Mouse (Mus musculus) adipose tissue, adult 10 weeks (tissue): ENCODE results near the gene Lrrc42. TPM values are rescaled to one million over a fixed set of nuclear protein-coding genes. Genes with fewer than 3 reads are reported as not detected.

Experiments
- polyA plus RNA-seq: library from polyadenylated mRNA; stranded (reverse); fragments of 350-450 nt; fragmentation: Illumina TruSeq; extraction: RNeasy Lipid Tissue Mini Kit (QIAGEN cat#74804); gene quantifications from one replicate; pipeline ENCODE4 v1.2.3, GENCODE M21; 2014; ENCODE audit warnings: low read depth, low replicate concordance

Gene Lrrc42
- 15.2 TPM for polyA plus RNA-seq

DNA sequence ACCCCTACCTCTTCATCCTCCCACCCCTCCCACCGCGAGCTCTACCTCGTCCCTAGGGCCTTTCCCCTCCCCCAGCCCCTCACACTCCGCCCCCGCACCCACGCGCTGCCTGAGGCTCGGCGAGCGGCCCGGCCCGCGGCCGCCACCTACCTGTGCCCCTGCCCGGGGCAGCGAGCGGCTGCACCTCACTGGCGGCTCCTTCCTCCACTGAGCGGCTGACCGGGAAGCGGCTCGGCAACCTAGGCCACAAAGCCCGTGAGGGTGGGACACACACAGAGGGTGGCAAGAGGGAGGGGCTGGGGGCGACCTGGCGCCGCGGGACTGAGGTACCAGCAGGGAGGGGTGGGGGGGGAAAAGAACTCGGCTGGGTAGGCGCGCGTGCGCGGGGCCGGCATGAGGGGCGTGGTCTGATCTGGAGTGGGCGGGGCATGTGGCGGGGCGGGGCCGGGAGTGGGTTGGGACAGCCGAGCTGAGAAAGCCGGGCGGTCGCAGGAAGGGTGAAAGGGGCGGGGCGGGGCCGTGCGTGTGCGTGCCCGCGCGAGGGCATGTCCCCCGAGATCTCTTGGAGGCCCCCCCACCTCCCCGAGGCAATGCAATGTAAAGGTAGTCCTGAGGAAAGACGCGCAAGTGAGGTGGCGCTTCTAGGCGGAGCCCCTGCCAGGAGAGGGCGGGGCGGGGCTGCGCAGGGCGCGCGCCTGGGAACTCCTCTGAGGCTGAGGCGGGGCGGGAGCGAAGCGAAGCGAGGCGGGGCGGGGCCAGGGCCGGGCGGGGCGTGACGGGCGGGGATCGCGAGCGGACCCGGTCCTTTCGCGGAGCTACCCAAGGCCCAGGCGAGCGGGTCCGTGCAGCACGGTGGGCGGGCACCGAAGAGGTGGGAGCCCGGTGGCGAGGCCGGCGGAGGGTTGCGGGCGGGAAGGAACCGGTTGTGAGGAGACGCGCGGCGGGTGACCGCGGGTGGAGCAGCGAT, at the start of gene Lrrc42, which contains the start of gene Hspb11:
Gene Lrrc42 (minus strand): TSS at position 408 of the 967 bp plus-strand sequence.
Gene Hspb11 (plus strand): TSS at position 469 of the 967 bp plus-strand sequence.

GRCm38 (mm10) chr4:107208880-107209279, 44.5 kb downstream of the Lrrc42 start, which contains the start of gene Ldlrad1:
Ldlrad1 (plus strand) TSS chr4:107209180.

Other genes starting within 250 kb of the Lrrc42 start
- 232 TPM for gene Mrpl37, start 186.7 kb downstream of the Lrrc42 start, polyA plus RNA-seq
- 25.1 TPM for gene Cyb5rl, start 186.5 kb downstream of the Lrrc42 start, polyA plus RNA-seq
- not detected for gene Cdcp2, start 156.6 kb downstream of the Lrrc42 start, polyA plus RNA-seq
- gene Tmem59, start 75.1 kb downstream of the Lrrc42 start, polyA plus RNA-seq: 335 TPM
- gene Tceanc2, start 74.4 kb downstream of the Lrrc42 start, polyA plus RNA-seq: 17.7 TPM
- not detected for gene Ldlrad1, start 44.4 kb downstream of the Lrrc42 start, polyA plus RNA-seq
- 25.2 TPM for gene Hspb11, start 61 bp upstream of the Lrrc42 start, polyA plus RNA-seq
- 1.4 TPM for gene Dio1, start 53.6 kb upstream of the Lrrc42 start, polyA plus RNA-seq
- 48.3 TPM for gene Yipf1, start 60.8 kb upstream of the Lrrc42 start, polyA plus RNA-seq
- 10.7 TPM for gene Ndc1, start 114.3 kb upstream of the Lrrc42 start, polyA plus RNA-seq
- 0.83 TPM for gene Glis1, start 181.1 kb upstream of the Lrrc42 start, polyA plus RNA-seq